Mouse (Mus musculus): ENCODE results near the gene Car5a.

Gene Car5a

GRCm38 (mm10) chr8:121944831-121945230 lies at the start of gene Car5a:
Gene Car5a (minus strand): TSS chr8:121944904.
- no peak for DNase-seq

- DNase-seq: no peak
These were observed 48.2 kb upstream of the Car5a start for GRCm38 (mm10) chr8:121992911-121993310.

- DNase-seq: no peak
These were observed 46.9 kb upstream of the Car5a start for GRCm38 (mm10) chr8:121991611-121992010.

- DNase-seq: no peak
These were observed 46.0 kb upstream of the Car5a start for GRCm38 (mm10) chr8:121990506-121991255.

DNA sequence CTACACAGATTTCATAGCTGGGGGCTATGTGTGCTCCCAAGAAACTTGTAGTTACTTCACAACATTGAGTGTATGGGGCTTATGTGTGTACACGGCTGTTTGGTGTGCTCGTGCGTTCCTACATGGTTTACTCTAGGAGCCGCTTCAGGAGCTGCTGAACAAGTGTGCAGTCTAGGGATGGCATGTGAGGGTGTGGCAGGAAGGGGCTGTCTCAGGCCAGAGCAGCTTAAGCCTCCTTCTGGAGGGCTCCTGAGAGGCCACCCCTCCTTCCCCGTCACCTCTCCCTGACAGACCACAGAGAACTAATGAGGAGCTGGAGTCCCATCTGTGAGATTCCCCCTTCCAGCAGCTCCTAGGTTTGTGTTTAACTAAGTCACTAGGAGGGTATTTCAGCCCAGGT lies 43.2 kb upstream of the Car5a start:
- DNase-seq: no peak

GRCm38 (mm10) chr8:121985673-121986072 lies 41.0 kb upstream of the Car5a start:
- no peak for DNase-seq

- peak; percentile 93 for DNase-seq
These were observed 36.8 kb upstream of the Car5a start for GRCm38 (mm10) chr8:121981520-121981895.

DNA sequence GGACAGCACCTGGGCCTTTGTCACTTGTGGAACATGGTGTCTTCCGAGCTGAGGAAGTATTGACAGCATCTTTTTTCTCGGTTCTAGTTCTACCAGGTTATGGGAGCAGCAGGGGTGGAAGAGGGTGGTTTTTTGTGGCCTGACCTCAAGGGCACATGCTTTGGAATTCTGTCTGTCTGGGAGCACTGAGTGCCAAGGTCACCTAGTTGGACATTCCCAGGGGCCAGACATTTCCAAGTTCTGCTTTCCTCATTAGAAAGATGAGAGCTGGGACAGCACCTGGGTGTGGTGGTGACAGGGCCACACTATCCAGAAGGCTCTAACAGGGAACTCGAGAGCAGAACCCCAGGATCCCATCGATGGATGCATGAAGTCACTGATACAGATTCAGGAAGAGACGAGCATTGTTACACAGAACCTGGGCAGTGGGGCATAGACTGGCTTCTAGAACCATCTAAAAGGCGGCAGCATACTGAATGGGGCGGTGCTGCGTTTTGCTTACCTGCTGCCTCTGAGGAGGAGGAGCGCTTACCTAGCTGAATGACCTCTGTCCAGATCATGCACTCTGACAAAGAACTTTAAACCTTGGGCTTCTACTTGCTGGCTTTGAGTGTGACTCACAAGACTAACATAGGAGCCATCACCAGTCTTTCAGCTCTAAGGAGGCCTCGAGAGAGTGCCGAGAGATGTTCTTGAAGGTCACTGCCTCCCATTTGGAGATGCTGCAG lies 36.3 kb upstream of the Car5a start:
- peak; percentile 78 for DNase-seq

GRCm38 (mm10) chr8:121978670-121979069 lies 34.0 kb upstream of the Car5a start:
- DNase-seq: no peak

DNA sequence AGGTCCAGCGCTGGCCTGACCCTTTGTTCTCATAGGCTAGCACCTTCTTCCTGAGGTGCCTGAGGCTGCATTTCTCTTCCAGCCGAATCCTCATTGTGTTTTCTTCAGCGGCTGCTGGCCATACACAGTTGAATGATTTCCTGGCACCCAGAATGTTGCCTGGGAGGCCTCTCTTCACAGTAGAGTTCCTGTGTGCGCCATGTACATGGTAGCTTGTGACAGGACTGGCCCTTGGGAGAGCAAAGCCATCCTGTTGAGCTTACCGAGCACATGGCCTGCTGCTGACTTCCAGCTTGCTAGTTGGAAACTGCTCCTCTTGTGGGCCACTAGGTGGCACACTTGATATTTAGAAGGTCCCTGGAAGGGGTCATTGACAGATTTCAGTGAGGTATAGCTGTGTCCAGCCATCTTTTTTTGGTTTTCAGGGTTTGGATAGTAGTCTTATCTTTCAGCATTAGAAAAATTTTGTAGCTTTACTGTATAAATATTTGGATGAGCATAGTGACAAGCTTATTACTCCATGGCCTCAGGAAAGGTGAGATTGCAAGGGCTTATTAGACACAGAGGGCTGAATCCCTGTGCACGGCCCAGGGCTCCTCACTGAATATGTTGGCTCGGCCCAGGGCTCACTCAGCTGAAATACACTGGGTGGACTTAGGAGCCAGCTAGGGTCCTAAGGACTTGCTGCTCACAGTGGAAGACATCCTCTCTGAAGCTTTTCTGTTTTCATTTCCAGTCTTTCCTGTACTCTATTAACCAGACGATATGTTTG lies 33.3 kb upstream of the Car5a start:
- DNase-seq: peak; percentile 65

- DNase-seq: no peak
These were observed 29.2 kb upstream of the Car5a start for GRCm38 (mm10) chr8:121973906-121974305.

GRCm38 (mm10) chr8:121971488-121972058 lies 26.9 kb upstream of the Car5a start:
- no peak for DNase-seq

- no peak for DNase-seq
These were observed 25.5 kb upstream of the Car5a start for GRCm38 (mm10) chr8:121970225-121970624.

GRCm38 (mm10) chr8:121968542-121968941 lies 23.8 kb upstream of the Car5a start:
- no peak for DNase-seq

DNA sequence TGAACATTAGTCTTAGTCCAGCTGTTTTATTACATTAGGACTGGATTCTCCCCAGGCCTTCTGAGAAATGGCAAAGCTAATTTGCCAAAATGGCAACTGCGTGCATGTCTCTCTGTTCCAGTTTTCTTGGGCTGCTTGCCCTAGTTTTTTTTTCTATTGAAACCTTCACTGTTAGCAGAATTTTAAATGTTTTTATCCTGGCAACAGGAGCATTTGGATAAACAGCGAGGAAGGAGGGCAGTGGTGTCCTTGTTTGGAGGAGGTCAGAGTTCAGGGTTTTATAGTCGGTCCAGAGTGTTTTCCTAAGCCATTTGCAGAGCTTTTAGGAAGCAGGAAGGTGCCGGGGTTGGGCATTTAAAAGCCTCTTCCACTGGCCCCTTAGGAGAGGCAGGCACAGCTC lies 23.3 kb upstream of the Car5a start:
- peak; percentile 62 for DNase-seq

GRCm38 (mm10) chr8:121966714-121967448 lies 22.2 kb upstream of the Car5a start:
- no peak for DNase-seq

- no peak for DNase-seq
These were observed 21.4 kb upstream of the Car5a start for GRCm38 (mm10) chr8:121966110-121966509.

DNA sequence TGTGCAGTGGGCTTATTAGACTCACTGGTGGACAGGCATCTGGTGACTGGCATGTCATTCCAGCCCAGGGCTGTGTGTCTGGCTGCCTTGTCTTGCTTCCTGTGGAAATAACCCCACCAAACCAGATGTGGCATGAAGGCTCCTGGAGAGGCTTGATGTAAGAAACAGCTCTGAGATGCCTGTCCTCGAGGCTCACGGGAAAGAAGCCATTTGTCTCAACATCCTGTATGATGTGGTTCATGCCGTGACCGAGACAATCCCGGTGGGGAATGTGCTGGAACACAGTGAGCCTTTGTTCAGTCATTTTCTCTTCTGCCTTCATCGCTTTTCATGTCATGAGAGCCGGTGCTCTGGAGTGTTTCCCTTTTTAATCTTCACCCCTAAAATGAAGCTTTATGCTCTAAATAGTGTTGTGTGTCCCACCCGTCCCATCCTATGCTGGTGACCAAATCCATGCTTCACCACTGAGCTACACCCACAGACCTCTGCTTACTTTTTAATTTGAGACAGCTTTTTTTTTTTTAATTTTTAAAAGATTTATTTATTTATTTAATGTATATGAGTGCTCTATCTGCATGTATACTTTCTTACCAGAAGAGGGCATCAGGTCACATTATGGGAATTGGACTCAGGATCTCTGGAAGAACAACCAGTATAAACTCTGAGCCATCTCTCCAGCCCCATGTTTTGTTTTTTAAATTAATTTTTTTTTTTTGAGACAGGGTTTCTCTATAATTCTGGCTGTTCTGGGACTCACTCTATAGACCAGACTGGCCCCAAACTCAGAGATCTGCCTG lies 20.2 kb upstream of the Car5a start:
- DNase-seq: no peak

- DNase-seq: no peak
These were observed 18.2 kb upstream of the Car5a start for GRCm38 (mm10) chr8:121962892-121963291.

- no peak for DNase-seq
These were observed 13.7 kb upstream of the Car5a start for GRCm38 (mm10) chr8:121958395-121958794.

DNA sequence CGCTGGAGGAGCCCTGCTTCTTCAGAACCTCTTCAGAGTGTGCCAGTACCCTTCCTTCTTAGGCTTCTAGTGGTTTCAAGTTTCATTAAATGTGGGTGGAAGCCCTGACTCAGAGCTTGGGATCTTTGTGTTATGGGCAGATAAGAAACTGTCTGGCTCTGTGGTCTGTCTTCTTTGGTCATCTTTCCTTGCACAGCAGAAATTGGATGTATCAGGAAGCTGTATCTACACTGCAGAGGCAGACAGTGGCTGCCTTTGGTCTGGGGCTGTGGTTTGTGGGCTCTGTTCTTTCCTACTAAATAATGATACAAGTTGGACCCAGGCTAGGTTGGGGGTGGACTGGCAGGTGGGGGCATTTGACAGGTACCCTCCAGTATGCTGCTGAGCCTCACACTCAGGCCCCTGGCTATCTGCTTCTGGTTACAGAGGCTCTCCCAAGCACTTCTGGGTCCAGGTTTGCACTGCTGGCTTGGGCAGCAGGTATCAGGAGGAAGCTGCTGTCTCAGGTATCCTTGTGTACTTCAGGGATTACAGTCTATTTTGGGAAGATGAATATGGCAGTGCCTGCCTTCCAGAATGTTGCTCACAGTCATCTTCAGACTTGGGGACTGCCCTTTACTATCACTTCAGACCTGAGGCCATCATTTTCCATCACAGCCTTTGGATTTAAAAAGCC lies 11.3 kb upstream of the Car5a start:
- no peak for DNase-seq

Measured in kidney, adult 9 months (tissue).